Mouse (Mus musculus): Measurements from ENCODE around the gene Slc20a1. TPM values are rescaled to one million over a fixed set of nuclear protein-coding genes. Genes with fewer than 3 reads are reported as not detected.

Gene Slc20a1
- 17.1 and 23.3 TPM in 2 replicates for polyA plus RNA-seq (2012; rRNA removed)

- TF ChIP-seq POLR2A (IDR thresholded peaks at IDR 0.05; ENCODE audit: borderline replicate concordance, extremely low read depth, low read depth, low read length) (peak; percentile 89; the same call in 1 of the 2 replicates), CTCF (IDR thresholded peaks at IDR 0.05; ENCODE audit: insufficient read depth, low read length) (no peak)
- DNase-seq: peak; percentile 99
- Histone ChIP-seq H3K4me3 (replicated peaks; ENCODE audit: extremely low read depth, low read depth, low read length) (peak within 1 kb of the TSS; percentile 99), H3K4me1 (ENCODE audit: control insufficient read depth, insufficient read depth, low read length) (peaks cover 3% of the 10 kb centered on the region; the same call in 1 of the 2 replicates)
- WGBS: under 1% methylated on average over 96 of the region's 96 CpGs
These were observed at the start of gene Slc20a1 for GRCm38 (mm10) chr2:129198436-129199327. Gene Slc20a1 (plus strand): TSS chr2:129198764.

GRCm38 (mm10) chr2:129148836-129149235, 49.7 kb upstream of the Slc20a1 start:
- TF ChIP-seq CTCF (IDR thresholded peaks at IDR 0.05; ENCODE audit: insufficient read depth, low read length) (no peak), POLR2A (IDR thresholded peaks at IDR 0.05; ENCODE audit: borderline replicate concordance, extremely low read depth, low read depth, low read length) (no peak)
- 55% methylated on average over 2 of the region's 2 CpGs for WGBS
- no peak for DNase-seq
- no peak overlapping the region for H3K4me3 ChIP-seq (replicated peaks; ENCODE audit: extremely low read depth, low read depth, low read length)
- H3K4me1 ChIP-seq (ENCODE audit: control insufficient read depth, insufficient read depth, low read length): no peaks in the 10 kb centered on the region

GRCm38 (mm10) chr2:129150386-129150785, 48.2 kb upstream of the Slc20a1 start:
- TF ChIP-seq POLR2A (IDR thresholded peaks at IDR 0.05; ENCODE audit: borderline replicate concordance, extremely low read depth, low read depth, low read length): no peak
- TF ChIP-seq CTCF (IDR thresholded peaks at IDR 0.05; ENCODE audit: insufficient read depth, low read length): no peak
- WGBS: 76% methylated on average over 5 of the region's 5 CpGs
- no peak overlapping the region for H3K4me3 ChIP-seq (replicated peaks; ENCODE audit: extremely low read depth, low read depth, low read length)
- no peaks in the 10 kb centered on the region for H3K4me1 ChIP-seq (ENCODE audit: control insufficient read depth, insufficient read depth, low read length)
- no peak for DNase-seq

GRCm38 (mm10) chr2:129151111-129151510, 47.5 kb upstream of the Slc20a1 start:
- no peaks in the 10 kb centered on the region for H3K4me1 ChIP-seq (ENCODE audit: control insufficient read depth, insufficient read depth, low read length)
- TF ChIP-seq POLR2A (IDR thresholded peaks at IDR 0.05; ENCODE audit: borderline replicate concordance, extremely low read depth, low read depth, low read length): no peak
- no peak for TF ChIP-seq CTCF (IDR thresholded peaks at IDR 0.05; ENCODE audit: insufficient read depth, low read length)
- H3K4me3 ChIP-seq (replicated peaks; ENCODE audit: extremely low read depth, low read depth, low read length): no peak overlapping the region
- DNase-seq: no peak
- WGBS: 60% methylated on average over 9 of the region's 9 CpGs

GRCm38 (mm10) chr2:129152751-129153150, 45.8 kb upstream of the Slc20a1 start:
- Histone ChIP-seq H3K4me1 (ENCODE audit: control insufficient read depth, insufficient read depth, low read length) (no peaks in the 10 kb centered on the region), H3K4me3 (replicated peaks; ENCODE audit: extremely low read depth, low read depth, low read length) (no peak overlapping the region)
- DNase-seq: no peak
- 53% methylated on average over 1 of the region's 1 CpGs for WGBS
- no peak for TF ChIP-seq CTCF (IDR thresholded peaks at IDR 0.05; ENCODE audit: insufficient read depth, low read length)
- TF ChIP-seq POLR2A (IDR thresholded peaks at IDR 0.05; ENCODE audit: borderline replicate concordance, extremely low read depth, low read depth, low read length): no peak

GRCm38 (mm10) chr2:129164815-129165214, 33.7 kb upstream of the Slc20a1 start:
- WGBS: 56% methylated on average over 5 of the region's 5 CpGs
- no peak for TF ChIP-seq POLR2A (IDR thresholded peaks at IDR 0.05; ENCODE audit: borderline replicate concordance, extremely low read depth, low read depth, low read length)
- no peak for TF ChIP-seq CTCF (IDR thresholded peaks at IDR 0.05; ENCODE audit: insufficient read depth, low read length)
- no peak for DNase-seq
- Histone ChIP-seq H3K4me1 (ENCODE audit: control insufficient read depth, insufficient read depth, low read length) (peaks cover 2% of the 10 kb centered on the region), H3K4me3 (replicated peaks; ENCODE audit: extremely low read depth, low read depth, low read length) (no peak overlapping the region)

GRCm38 (mm10) chr2:129166466-129167463, 31.8 kb upstream of the Slc20a1 start:
- 45% methylated on average over 10 of the region's 10 CpGs for WGBS
- no peak for TF ChIP-seq POLR2A (IDR thresholded peaks at IDR 0.05; ENCODE audit: borderline replicate concordance, extremely low read depth, low read depth, low read length)
- TF ChIP-seq CTCF (IDR thresholded peaks at IDR 0.05; ENCODE audit: insufficient read depth, low read length): no peak
- H3K4me1 ChIP-seq (ENCODE audit: control insufficient read depth, insufficient read depth, low read length): peaks cover 2% of the 10 kb centered on the region
- no peak overlapping the region for H3K4me3 ChIP-seq (replicated peaks; ENCODE audit: extremely low read depth, low read depth, low read length)
- no peak for DNase-seq

- Histone ChIP-seq H3K4me3 (replicated peaks; ENCODE audit: extremely low read depth, low read depth, low read length) (no peak overlapping the region), H3K4me1 (ENCODE audit: control insufficient read depth, insufficient read depth, low read length) (peaks cover 2% of the 10 kb centered on the region)
- no peak for TF ChIP-seq CTCF (IDR thresholded peaks at IDR 0.05; ENCODE audit: insufficient read depth, low read length)
- TF ChIP-seq POLR2A (IDR thresholded peaks at IDR 0.05; ENCODE audit: borderline replicate concordance, extremely low read depth, low read depth, low read length): no peak
- 58% methylated on average over 10 of the region's 10 CpGs for WGBS
- no peak for DNase-seq
These were observed 25.2 kb upstream of the Slc20a1 start for GRCm38 (mm10) chr2:129173386-129173785.

- TF ChIP-seq POLR2A (IDR thresholded peaks at IDR 0.05; ENCODE audit: borderline replicate concordance, extremely low read depth, low read depth, low read length): no peak
- peak; percentile 87 for TF ChIP-seq CTCF (IDR thresholded peaks at IDR 0.05; ENCODE audit: insufficient read depth, low read length)
- DNase-seq: peak; percentile 42
- peak overlapping the region; percentile 33 for H3K4me3 ChIP-seq (replicated peaks; ENCODE audit: extremely low read depth, low read depth, low read length)
- 19% methylated on average over 7 of the region's 7 CpGs for WGBS
- peaks cover 2% of the 10 kb centered on the region for H3K4me1 ChIP-seq (ENCODE audit: control insufficient read depth, insufficient read depth, low read length)
These were observed 24.1 kb upstream of the Slc20a1 start for GRCm38 (mm10) chr2:129174474-129174873.

Data from lung, adult 2 months (tissue).